Mouse (Mus musculus): ENCODE measurements around the gene Inpp4b.

GRCm38 (mm10) chr8:81443957-81444356 lies 101.6 kb downstream of the Inpp4b start:
- TF ChIP-seq CTCF (IDR thresholded peaks at IDR 0.05; ENCODE audit: low read depth, low read length) (no peak), POLR2A (IDR thresholded peaks at IDR 0.05; ENCODE audit: borderline replicate concordance, low read depth, low read length) (no peak)

All from bone marrow macrophage, adult 2 months (primary cell).